Comparison of ENCODE assay signal across 22 mouse cellular contexts in the genomic region with DNA sequence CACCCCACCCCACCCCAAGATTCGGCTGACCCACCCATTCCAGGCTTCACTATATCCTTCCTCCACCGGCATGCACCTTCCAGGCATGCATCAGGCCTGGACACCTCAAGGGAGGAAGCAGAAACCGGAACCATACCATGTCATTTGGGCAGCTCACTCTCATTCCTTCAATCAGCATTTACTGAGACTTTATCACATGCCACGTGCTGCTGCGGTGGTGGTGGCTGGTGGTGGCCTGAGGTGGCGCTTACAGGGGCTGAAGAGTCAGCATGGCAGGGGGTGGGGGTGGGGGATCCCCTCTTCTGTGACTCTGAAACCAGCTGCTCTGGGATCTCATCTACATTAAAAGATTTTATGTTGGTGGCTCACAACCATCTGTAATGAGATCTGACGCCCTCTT. TPM values are rescaled to one million over a fixed set of nuclear protein-coding genes. Genes with fewer than 3 reads are reported as not detected.
"Had no signal": no experiment of that assay in that cellular context is flagged by ENCODE, and none has a peak within 500 bp of the region (broad histone marks: within the 10 kb centered on the region; RNA-seq: fewer than 3 reads in every experiment).

No protein-coding gene starts in this region.

- H3K9ac ChIP-seq: lung, embryonic 14.5 days; midbrain, embryonic 12.5 days; neural tube, embryonic 13.5 days; neural tube, embryonic 15.5 days; stomach, embryonic 15.5 days had no signal

- H3K9me3 ChIP-seq: midbrain, embryonic 10.5 days; midbrain, embryonic 12.5 days; neural tube, embryonic 13.5 days; neural tube, embryonic 15.5 days; stomach, embryonic 15.5 days had no signal

- H3K4me3 ChIP-seq: midbrain, embryonic 10.5 days; midbrain, embryonic 12.5 days; myocyte; neural tube, embryonic 13.5 days; neural tube, embryonic 15.5 days; stomach, embryonic 15.5 days had no signal

- H3K36me3 ChIP-seq: midbrain, embryonic 10.5 days; midbrain, embryonic 12.5 days; neural tube, embryonic 13.5 days; neural tube, embryonic 15.5 days; stomach, embryonic 15.5 days had no signal

- ATAC-seq: midbrain, embryonic 16.5 days had no signal

- H3K27me3 ChIP-seq: midbrain, embryonic 12.5 days; neural tube, embryonic 13.5 days; stomach, embryonic 15.5 days had no signal

- H3K4me2 ChIP-seq: lung, embryonic 14.5 days; midbrain, embryonic 12.5 days; neural tube, embryonic 13.5 days; neural tube, embryonic 15.5 days; stomach, embryonic 15.5 days had no signal

- H3K27ac ChIP-seq: macrophage; midbrain, embryonic 12.5 days; neural tube, embryonic 15.5 days; stomach, embryonic 15.5 days; stomach, postnatal 0 days had no signal

- DNase-seq: lung, adult 18-20 months; lung, embryonic 14.5 days; lung, postnatal 10 days; midbrain, embryonic 14.5 days; retina, postnatal 1 day; right cerebral cortex, adult 18-20 months; right cerebral cortex, postnatal 25 days; right cerebral cortex, postnatal 4 days; spleen, adult 18-20 months; thymus, adult 2 months; thymus, postnatal 25 days; thymus, postnatal 4 days had no signal

RNA-seq across cellular contexts. Expression of gene Daam2, which starts 42.1 kb away (rescaled TPM):
- total RNA-seq: megakaryocyte-erythroid progenitor cell, adult 5-6 weeks had no signal
